Mouse (Mus musculus) heart, adult 2 months (tissue): ENCODE measurements around the gene Tmem189. TPM values are rescaled to one million over a fixed set of nuclear protein-coding genes. Genes with fewer than 3 reads are reported as not detected.

Experiments
- DNase-seq, 2 experiments: peaks; one replicate each; pipeline ENCODE4 v3.0.0; 2021
- H3K27ac ChIP-seq: fragments of 200-600 bp; 2 replicates; pipeline ENCODE4 v1.8.1; 2022
- H3K27me3 ChIP-seq: fragments of 200-500 bp; 2 replicates; pipeline ENCODE4 v1.6.1; 2012; ENCODE audit warnings: mild to moderate bottlenecking, low read length, inconsistent platforms, mixed read lengths; ENCODE audit not compliant: control insufficient read depth, insufficient read depth
- H3K36me3 ChIP-seq: fragments of 200-500 bp; 2 replicates; pipeline ENCODE4 v1.6.1; 2012; ENCODE audit warnings: low read length, inconsistent platforms; ENCODE audit not compliant: control insufficient read depth, insufficient read depth
- H3K4me1 ChIP-seq: fragments of 200-500 bp; 2 replicates; pipeline ENCODE4 v1.6.1; 2011; ENCODE audit warnings: low read length; ENCODE audit not compliant: control insufficient read depth, insufficient read depth
- H3K4me3 ChIP-seq: fragments of 200-600 bp; 2 replicates; pipeline ENCODE4 v1.8.1; 2022
- H3K79me2 ChIP-seq: fragments of 200-500 bp; replicated peaks from 2 replicates; pipeline ENCODE4 v1.6.1; 2012; ENCODE audit warnings: mild to moderate bottlenecking, inconsistent platforms, low read length, moderate library complexity, mixed read lengths; ENCODE audit not compliant: control insufficient read depth, insufficient read depth
- H3K9ac ChIP-seq: fragments of 200-500 bp; 2 replicates; pipeline ENCODE4 v1.6.1; 2012; ENCODE audit warnings: low read depth, mild to moderate bottlenecking, control low read depth, inconsistent platforms, low read length, mixed read lengths
- CTCF ChIP-seq: fragments of 200-600 bp; IDR thresholded peaks from 2 replicates; pipeline ENCODE4 v1.8.1; 2022; ENCODE audit warnings: antibody characterized with exemption, mild to moderate bottlenecking, moderate library complexity
- EP300 ChIP-seq: fragments of 200-500 bp; IDR thresholded peaks from 2 replicates; pipeline ENCODE4 v1.6.1; 2011; ENCODE audit warnings: low read depth, low read length, control low read depth; ENCODE audit not compliant: insufficient read depth
- POLR2A ChIP-seq: fragments of 200-500 bp; IDR thresholded peaks from 2 replicates; pipeline ENCODE4 v1.6.1; 2011; ENCODE audit warnings: mild to moderate bottlenecking, low read depth, low read length, control low read depth; ENCODE audit not compliant: insufficient read depth
- WGBS: fragments of 180-500 bp; shearing (Covaris S2); methylation state at CpG from one replicate; pipeline ENCODE4 v1.1.7; 2018; 5-methylcytosine and 5-hydroxymethylcytosine counted together
- intact Hi-C: fragments of 180-260 bp; cut with DNase I; formaldehyde crosslinking; loops from one replicate; pipeline ENCODE4 v1.15.1; 2025
- polyA plus RNA-seq: library from polyadenylated mRNA; depleted of rRNA; stranded (reverse); fragments of >200 nt; gene quantifications from 2 replicates; pipeline ENCODE4 v1.2.3, GENCODE M21; 2012
- total RNA-seq, 2 experiments: library from RNA; stranded (reverse); gene quantifications; 2 replicates each; pipeline ENCODE4 v1.2.3; 2021

The Tmem189 gene
- total and polyA plus RNA-seq, 3 experiments = 23.0 to 53.2 (median 26.4) TPM

DNA sequence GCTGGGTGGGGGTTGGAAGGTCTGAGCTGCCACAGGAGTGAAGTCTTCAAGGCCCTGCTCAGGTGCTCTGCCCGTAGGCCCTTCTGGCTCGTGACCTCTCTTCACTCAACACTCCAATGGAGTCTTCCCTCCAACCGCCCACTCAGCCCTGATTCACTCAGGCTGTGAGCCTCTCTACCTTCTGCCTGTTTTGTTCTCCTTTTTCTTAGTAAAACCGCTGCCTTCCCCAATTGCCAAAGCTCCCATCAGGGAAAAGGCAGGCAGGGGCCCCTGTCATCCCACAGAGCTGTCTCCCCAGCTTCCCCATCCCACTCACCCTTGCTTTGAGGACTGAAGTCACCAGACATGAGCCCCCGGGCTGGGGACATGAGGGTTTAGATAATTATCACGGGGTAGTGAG, 25.4 kb upstream of the Tmem189 start:
- WGBS = 75% methylated on average over 6 of the region's 6 CpGs
- Histone ChIP-seq H3K27me3 (no peaks in the 10 kb centered on the region), H3K79me2 (no peaks in the 10 kb centered on the region), H3K4me3 (no peak overlapping the region), H3K27ac (no peak overlapping the region), H3K9ac (no peak overlapping the region), H3K36me3 (no peaks in the 10 kb centered on the region), H3K4me1 (peaks cover 3% of the 10 kb centered on the region)
- TF ChIP-seq EP300 (no peak), POLR2A (no peak), CTCF (no peak)
- intact Hi-C loops = no loop called here
- DNase-seq = no peak

DNA sequence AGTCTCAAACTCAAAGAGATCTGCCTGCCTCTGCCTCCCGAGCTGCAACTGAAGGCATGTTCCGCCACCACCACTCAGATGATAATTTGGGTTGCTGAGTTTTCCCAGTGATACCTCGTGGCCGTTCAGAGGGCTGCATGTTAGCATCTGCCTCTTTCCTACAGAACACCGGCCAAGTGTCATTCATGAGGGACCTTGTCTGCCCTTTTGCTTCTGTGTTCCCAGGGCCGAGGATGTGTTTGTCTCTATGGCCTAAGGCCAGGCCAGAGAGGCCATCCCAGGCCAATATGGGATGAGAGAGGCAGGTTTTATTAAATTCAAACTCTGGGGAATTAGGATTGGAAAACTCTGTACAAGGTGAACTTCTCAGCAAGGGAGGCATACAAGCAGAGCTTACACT, 24.7 kb upstream of the Tmem189 start:
- no peaks in the 10 kb centered on the region for H3K27me3 ChIP-seq
- TF ChIP-seq EP300 (no peak), CTCF (no peak), POLR2A (no peak)
- H3K27ac ChIP-seq = no peak overlapping the region; the same call in 1 of the 2 replicates
- H3K4me1 ChIP-seq = peaks cover 3% of the 10 kb centered on the region
- WGBS = 60% methylated on average over 6 of the region's 6 CpGs
- no peak overlapping the region for H3K4me3 ChIP-seq
- no peak overlapping the region for H3K9ac ChIP-seq
- intact Hi-C loops = no loop called here
- no peaks in the 10 kb centered on the region for H3K79me2 ChIP-seq
- DNase-seq = peak in 1 of 2 experiments; percentile 39
- H3K36me3 ChIP-seq = no peaks in the 10 kb centered on the region

DNA sequence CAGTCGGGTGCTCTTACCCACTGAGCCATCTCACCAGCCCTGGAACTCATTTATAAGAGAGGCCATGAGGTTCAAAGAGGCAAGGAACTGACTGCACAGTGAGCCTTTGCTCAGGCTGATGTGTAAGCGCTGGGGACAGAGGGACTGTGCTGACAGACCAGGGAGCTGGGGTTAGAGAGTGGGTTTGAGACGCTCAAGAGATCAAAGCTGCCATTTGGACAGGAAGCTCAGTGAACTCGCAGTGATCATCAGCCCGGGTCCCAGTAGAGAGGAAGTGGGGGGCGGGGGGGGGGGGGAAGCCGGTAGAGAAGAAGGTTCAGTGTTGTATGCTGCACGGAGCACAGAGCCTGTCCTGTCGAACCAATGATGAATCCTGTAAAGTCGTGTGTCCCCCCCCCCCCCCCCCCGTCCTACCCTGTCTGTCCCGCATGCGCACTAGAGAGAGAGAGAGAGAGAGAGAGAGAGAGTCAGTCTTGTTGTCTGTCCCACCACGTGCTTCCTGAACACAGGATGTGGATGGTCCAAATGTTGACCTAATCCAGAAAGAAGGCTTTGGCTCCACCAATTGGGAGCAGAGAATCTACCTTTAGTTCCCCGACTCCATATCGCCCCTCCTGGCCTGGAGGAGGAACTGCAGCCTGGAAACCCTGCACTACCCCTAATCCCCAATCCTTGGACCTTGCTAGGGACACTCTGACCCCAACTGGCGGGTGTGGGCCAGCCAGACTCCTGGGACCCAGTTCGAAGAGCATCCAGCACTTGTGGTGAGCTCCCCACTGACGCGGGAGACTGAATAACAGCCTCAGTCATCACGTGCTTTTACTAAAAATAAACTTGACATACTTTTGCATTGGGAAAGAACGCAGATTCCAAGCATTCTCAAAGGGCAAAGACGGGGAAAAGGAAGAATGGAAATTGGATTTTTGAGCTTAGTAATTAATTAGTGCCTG, 23.5 kb upstream of the Tmem189 start:
- Histone ChIP-seq H3K4me1 (peaks cover 3% of the 10 kb centered on the region), H3K27me3 (no peaks in the 10 kb centered on the region), H3K9ac (no peak overlapping the region), H3K27ac (peak overlapping the region; percentile 47), H3K79me2 (no peaks in the 10 kb centered on the region), H3K4me3 (no peak overlapping the region), H3K36me3 (no peaks in the 10 kb centered on the region)
- peak; percentile 65 to 66 for DNase-seq
- WGBS = 51% methylated on average over 22 of the region's 23 CpGs
- intact Hi-C loops = no loop called here
- 0 out of 2 replicates have a peak, but pooled peaks have one; percentile 65 for TF ChIP-seq EP300
- TF ChIP-seq POLR2A = no peak
- TF ChIP-seq CTCF = peak; percentile 74

DNA sequence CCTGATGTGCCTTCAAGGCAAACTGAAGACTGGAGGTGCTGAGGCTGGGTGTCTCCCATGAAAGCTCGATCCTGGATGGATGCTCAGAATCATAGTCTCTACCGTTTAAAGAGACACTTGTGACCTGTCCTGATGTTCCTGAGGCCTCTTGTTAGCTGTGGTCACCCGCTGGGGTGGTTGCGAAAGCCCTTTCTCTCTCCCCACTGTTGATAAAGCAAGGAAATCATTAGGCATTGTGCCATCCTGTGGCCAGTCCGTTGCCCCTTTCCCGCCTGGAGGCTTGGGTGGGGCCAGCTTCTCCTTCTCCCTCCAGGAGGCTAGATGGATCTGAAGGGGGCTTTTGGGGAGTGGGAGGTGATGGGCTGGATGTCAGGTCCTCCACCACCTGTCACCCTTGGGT, 21.0 kb upstream of the Tmem189 start:
- Histone ChIP-seq H3K4me1 (peaks cover 3% of the 10 kb centered on the region), H3K9ac (no peak overlapping the region), H3K36me3 (no peaks in the 10 kb centered on the region), H3K4me3 (no peak overlapping the region), H3K27me3 (no peaks in the 10 kb centered on the region), H3K79me2 (no peaks in the 10 kb centered on the region), H3K27ac (no peak overlapping the region)
- intact Hi-C loops = no loop called here
- TF ChIP-seq EP300 = no peak
- no peak for TF ChIP-seq POLR2A
- no peak for TF ChIP-seq CTCF
- WGBS = 53% methylated on average over 6 of the region's 6 CpGs
- no peak for DNase-seq

DNA sequence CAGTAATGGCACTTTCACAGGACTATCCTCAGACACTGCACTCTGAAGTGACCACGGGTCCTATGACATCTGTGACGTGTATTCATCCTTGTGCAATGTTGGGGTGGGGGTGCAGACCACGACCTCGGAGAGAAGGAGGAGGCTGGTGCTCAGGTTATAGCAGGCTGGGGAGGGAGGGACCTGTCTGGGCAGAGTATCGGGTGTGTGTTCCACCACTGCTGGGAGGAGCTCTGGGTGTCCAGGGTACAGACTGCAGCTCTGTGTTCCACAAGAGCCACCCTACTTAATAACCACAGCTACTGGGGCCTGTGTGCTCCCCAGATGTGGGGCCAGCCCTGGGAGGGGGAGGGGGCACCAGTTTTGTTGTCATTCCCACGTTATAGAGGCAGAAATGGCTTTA, 20.3 kb upstream of the Tmem189 start:
- Histone ChIP-seq H3K36me3 (no peaks in the 10 kb centered on the region), H3K79me2 (no peaks in the 10 kb centered on the region), H3K4me1 (peaks cover 3% of the 10 kb centered on the region), H3K4me3 (no peak overlapping the region), H3K27ac (no peak overlapping the region), H3K27me3 (no peaks in the 10 kb centered on the region), H3K9ac (no peak overlapping the region)
- DNase-seq = no peak
- intact Hi-C loops = no loop called here
- 73% methylated on average over 6 of the region's 6 CpGs for WGBS
- TF ChIP-seq CTCF (no peak), EP300 (no peak), POLR2A (no peak)

DNA sequence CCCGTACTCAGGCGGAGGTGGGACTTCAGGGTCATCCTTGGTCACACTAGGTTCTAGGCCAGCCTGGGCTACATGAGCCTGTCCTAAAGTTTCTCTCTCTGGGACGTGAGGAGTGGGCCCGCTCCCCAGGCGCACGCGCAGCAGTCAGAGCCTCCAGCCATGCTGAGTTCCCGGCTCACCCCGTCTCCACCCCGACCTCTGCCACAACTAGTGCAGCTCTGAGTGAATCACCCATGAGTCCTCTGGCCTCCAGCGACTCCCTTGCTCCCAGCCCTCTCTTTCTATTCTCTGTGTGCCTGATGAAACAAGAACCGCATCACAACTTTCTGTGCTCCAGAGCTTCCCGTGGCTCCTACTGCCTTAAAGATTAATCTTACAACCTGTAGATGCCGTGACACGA, 18.8 kb upstream of the Tmem189 start:
- TF ChIP-seq CTCF = no peak
- no peak for TF ChIP-seq EP300
- TF ChIP-seq POLR2A = no peak
- Histone ChIP-seq H3K4me3 (no peak overlapping the region), H3K79me2 (no peaks in the 10 kb centered on the region), H3K27me3 (no peaks in the 10 kb centered on the region), H3K36me3 (no peaks in the 10 kb centered on the region), H3K4me1 (no peaks in the 10 kb centered on the region), H3K9ac (no peak overlapping the region), H3K27ac (no peak overlapping the region)
- 66% methylated on average over 15 of the region's 15 CpGs for WGBS
- DNase-seq = no peak
- intact Hi-C loops = no loop called here
